Mouse (Mus musculus): ENCODE measurements around the gene Ubr4. TPM values are rescaled to one million over a fixed set of nuclear protein-coding genes. Genes with fewer than 3 reads are reported as not detected.

The Ubr4 gene
- polyA plus RNA-seq, 1 experiment from 2014 or later: 86.6 TPM

DNA sequence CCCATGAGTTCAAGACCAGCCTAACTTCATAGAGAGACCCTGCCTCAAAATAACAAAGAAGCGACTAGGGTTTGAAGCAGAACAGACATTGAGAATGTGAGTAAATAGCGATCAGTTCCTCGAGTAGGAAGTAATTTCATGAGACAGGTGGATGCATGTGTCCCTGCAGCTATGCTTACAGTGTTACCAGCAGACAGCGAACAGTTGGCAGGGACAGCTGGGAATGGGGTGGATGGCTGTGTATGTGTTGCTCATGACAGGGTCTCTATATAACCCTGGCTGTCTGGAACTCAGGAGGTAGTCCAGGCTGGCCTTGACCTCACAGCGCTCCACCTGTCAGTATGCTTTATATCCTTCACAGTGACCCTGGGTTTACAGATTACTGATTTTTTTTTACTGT is 15.6 kb downstream of the Ubr4 start:
- no peak for ATAC-seq (ENCODE audit: insufficient number of reproducible peaks, insufficient read depth, low FRiP score, low read depth)
- H3K27ac ChIP-seq (ENCODE audit: low read length): no peak overlapping the region
- 94% methylated on average over 5 of the region's 5 CpGs for WGBS
- H3K9me3 ChIP-seq (ENCODE audit: control insufficient read depth, low read depth, low read length): no peaks in the 10 kb centered on the region
- H3K4me1 ChIP-seq (ENCODE audit: control insufficient read depth, insufficient read depth, low read length): no peaks in the 10 kb centered on the region
- H3K4me2 ChIP-seq (replicated peaks; ENCODE audit: low read depth, low read length): no peak overlapping the region
- H3K27me3 ChIP-seq (ENCODE audit: control insufficient read depth, insufficient read depth, low read length): no peaks in the 10 kb centered on the region
- no peak overlapping the region for H3K4me3 ChIP-seq (ENCODE audit: low read depth, low read length)
- peaks cover 85% of the 10 kb centered on the region for H3K36me3 ChIP-seq (ENCODE audit: control insufficient read depth, insufficient read depth, low read length)
- H3K9ac ChIP-seq (replicated peaks; ENCODE audit: low read depth, low read length): no peak overlapping the region

DNA sequence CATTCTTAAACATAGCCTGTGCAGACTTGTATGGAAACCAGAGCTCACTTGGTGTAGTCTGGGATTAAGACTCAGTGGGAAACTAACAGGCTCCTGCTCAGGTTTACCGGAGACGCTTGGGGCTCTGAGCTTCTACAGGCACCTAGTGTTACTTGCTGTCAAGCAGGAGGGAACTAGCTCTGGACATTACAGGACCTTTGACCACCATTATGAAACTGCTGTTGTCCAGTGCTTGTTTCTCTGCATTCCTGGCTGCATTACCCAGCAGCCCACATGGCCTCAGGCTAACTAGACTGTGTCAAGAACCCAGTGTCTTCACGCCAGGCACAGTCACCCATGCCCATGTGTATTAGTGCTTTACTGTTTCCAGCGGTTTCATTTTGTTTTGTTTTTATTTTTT is 20.7 kb downstream of the Ubr4 start:
- 93% methylated on average over 4 of the region's 4 CpGs for WGBS
- no peaks in the 10 kb centered on the region for H3K27me3 ChIP-seq (ENCODE audit: control insufficient read depth, insufficient read depth, low read length)
- no peak for ATAC-seq (ENCODE audit: insufficient number of reproducible peaks, insufficient read depth, low FRiP score, low read depth)
- no peak overlapping the region for H3K4me2 ChIP-seq (replicated peaks; ENCODE audit: low read depth, low read length)
- no peak overlapping the region for H3K9ac ChIP-seq (replicated peaks; ENCODE audit: low read depth, low read length)
- H3K4me3 ChIP-seq (ENCODE audit: low read depth, low read length): no peak overlapping the region
- H3K4me1 ChIP-seq (ENCODE audit: control insufficient read depth, insufficient read depth, low read length): no peaks in the 10 kb centered on the region
- no peaks in the 10 kb centered on the region for H3K9me3 ChIP-seq (ENCODE audit: control insufficient read depth, low read depth, low read length)
- H3K27ac ChIP-seq (ENCODE audit: low read length): no peak overlapping the region
- peaks cover 77% of the 10 kb centered on the region for H3K36me3 ChIP-seq (ENCODE audit: control insufficient read depth, insufficient read depth, low read length)

DNA sequence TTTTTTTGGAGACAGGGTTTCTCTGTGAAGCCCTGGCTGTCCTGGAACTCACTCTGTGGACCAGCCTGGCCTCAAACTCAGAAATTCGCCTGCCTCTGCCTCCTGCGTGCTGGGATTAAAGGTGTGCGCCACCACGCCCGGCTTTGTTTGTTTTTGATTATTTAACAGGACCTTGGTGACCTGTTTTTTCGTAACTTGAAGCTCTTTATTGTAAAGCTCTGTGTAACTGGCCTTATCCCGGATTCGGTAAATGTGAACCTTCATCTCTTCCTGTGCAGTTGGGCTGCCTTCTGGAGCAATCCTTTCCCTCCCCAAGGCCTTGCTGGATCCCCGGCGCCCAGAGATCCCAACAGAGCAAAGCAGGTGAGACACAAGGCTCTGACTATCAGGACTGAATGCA is 21.1 kb downstream of the Ubr4 start:
- H3K9ac ChIP-seq (replicated peaks; ENCODE audit: low read depth, low read length): no peak overlapping the region
- WGBS: 85% methylated on average over 10 of the region's 10 CpGs
- ATAC-seq (ENCODE audit: insufficient number of reproducible peaks, insufficient read depth, low FRiP score, low read depth): no peak

DNA sequence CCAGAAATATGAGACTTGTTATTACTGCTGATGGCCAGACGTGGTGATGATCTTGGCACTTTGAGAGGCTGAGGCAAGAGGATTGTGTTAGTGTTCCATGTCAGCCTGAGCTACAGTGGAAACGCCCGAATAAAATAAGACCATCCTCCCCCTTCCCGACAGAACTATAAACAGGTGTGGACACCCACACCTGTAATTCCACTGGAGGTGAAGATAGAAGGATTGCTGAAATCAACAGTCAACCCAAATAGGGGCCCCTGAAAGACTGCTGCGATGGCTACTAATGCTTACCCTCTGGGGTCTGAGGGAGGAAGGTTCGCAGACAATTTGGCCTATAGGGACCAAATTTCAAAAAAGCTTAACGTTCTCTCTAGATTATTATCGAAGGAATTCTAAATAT is 27.3 kb downstream of the Ubr4 start:
- Histone ChIP-seq H3K9me3 (ENCODE audit: control insufficient read depth, low read depth, low read length) (no peaks in the 10 kb centered on the region), H3K4me3 (ENCODE audit: low read depth, low read length) (peak overlapping the region; percentile 87), H3K4me1 (ENCODE audit: control insufficient read depth, insufficient read depth, low read length) (peaks cover 11% of the 10 kb centered on the region; the same call in 1 of the 2 replicates), H3K27ac (ENCODE audit: low read length) (peak overlapping the region; percentile 70; the same call in 1 of the 2 replicates), H3K9ac (replicated peaks; ENCODE audit: low read depth, low read length) (peak overlapping the region; percentile 56), H3K27me3 (ENCODE audit: control insufficient read depth, insufficient read depth, low read length) (no peaks in the 10 kb centered on the region), H3K36me3 (ENCODE audit: control insufficient read depth, insufficient read depth, low read length) (peaks cover 20% of the 10 kb centered on the region), H3K4me2 (replicated peaks; ENCODE audit: low read depth, low read length) (peak overlapping the region; percentile 83)
- ATAC-seq (ENCODE audit: insufficient number of reproducible peaks, insufficient read depth, low FRiP score, low read depth): no peak
- WGBS: 13% methylated on average over 8 of the region's 8 CpGs

More for the DNA sequence above, 21.1 kb downstream of the Ubr4 start:
- H3K27me3 ChIP-seq (ENCODE audit: control insufficient read depth, insufficient read depth, low read length): no peaks in the 10 kb centered on the region
- H3K4me3 ChIP-seq (ENCODE audit: low read depth, low read length): no peak overlapping the region
- H3K4me2 ChIP-seq (replicated peaks; ENCODE audit: low read depth, low read length): no peak overlapping the region
- H3K4me1 ChIP-seq (ENCODE audit: control insufficient read depth, insufficient read depth, low read length): no peaks in the 10 kb centered on the region
- no peak overlapping the region for H3K27ac ChIP-seq (ENCODE audit: low read length)
- no peaks in the 10 kb centered on the region for H3K9me3 ChIP-seq (ENCODE audit: control insufficient read depth, low read depth, low read length)
- H3K36me3 ChIP-seq (ENCODE audit: control insufficient read depth, insufficient read depth, low read length): peaks cover 74% of the 10 kb centered on the region

DNA sequence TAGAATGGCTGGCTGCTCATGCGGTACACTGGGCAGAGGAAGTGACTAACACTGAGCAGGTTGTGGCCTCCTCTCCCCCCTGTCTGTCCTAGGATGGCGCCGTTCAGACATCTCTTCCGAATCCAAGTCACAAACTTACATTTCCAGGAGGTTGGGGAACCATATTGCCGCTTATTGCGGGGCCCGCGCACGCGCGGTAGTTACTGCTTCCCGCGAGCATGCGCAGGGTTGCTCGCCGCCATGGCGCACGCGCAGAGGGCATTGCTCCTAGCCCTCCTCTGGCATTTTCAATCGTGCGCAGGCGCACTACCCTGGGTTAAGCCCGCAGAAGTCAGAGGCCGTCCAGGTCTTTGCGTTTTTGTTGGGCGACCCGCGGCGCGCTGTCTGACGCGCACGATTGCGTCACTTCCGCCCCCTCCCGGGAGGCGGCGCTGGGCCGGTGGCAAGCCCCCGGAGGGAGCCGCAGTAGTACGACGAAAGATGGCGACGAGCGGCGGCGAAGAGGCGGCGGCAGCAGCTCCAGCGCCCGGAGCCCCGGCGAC is 27.9 kb downstream of the Ubr4 start:
- ATAC-seq (ENCODE audit: insufficient number of reproducible peaks, insufficient read depth, low FRiP score, low read depth): peak; percentile 98
- H3K36me3 ChIP-seq (ENCODE audit: control insufficient read depth, insufficient read depth, low read length): peaks cover 14% of the 10 kb centered on the region
- peak overlapping the region; percentile 83 for H3K4me2 ChIP-seq (replicated peaks; ENCODE audit: low read depth, low read length)
- H3K4me3 ChIP-seq (ENCODE audit: low read depth, low read length): peak overlapping the region; percentile 87
- peak overlapping the region; percentile 83 for H3K9ac ChIP-seq (replicated peaks; ENCODE audit: low read depth, low read length)
- peaks cover 11% of the 10 kb centered on the region; the same call in 1 of the 2 replicates for H3K4me1 ChIP-seq (ENCODE audit: control insufficient read depth, insufficient read depth, low read length)
- H3K27me3 ChIP-seq (ENCODE audit: control insufficient read depth, insufficient read depth, low read length): no peaks in the 10 kb centered on the region
- peak overlapping the region; percentile 70; the same call in 1 of the 2 replicates for H3K27ac ChIP-seq (ENCODE audit: low read length)
- H3K9me3 ChIP-seq (ENCODE audit: control insufficient read depth, low read depth, low read length): no peaks in the 10 kb centered on the region
- under 1% methylated on average over 54 of the region's 54 CpGs for WGBS

DNA sequence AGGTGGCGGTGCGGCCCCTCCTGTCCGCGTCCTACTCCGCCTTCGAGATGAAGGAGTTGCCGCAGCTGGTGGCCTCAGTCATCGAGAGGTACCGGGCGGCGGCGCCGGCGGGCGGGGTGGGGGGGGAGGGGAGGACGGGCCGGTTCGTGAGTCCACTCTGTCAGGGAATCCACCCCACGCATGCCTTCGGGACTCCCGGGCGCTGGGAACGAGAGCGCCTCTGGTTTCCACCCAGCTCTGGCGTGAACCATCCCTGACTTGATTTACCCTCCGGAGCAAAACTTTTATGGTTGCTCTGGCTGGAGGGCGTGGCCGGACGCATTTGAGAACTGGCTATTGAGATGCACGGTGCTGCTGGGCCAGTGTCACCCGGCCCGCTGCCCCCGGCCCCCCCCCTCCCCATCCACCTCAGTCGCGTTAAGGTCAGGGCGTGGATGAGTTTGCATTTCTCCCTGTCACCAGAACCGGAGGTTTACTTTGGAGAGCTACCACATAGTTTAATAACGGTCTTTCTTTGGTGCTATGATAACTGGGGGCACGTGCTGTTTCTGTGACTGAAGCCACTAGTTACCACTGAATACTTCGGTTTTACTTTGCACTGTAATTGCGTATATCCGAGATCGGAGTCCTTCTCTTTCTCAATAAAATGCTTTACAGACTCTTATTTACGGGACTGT is 28.5 kb downstream of the Ubr4 start:
- Histone ChIP-seq H3K4me3 (ENCODE audit: low read depth, low read length) (peak overlapping the region; percentile 87), H3K27me3 (ENCODE audit: control insufficient read depth, insufficient read depth, low read length) (no peaks in the 10 kb centered on the region), H3K4me2 (replicated peaks; ENCODE audit: low read depth, low read length) (peak overlapping the region; percentile 88), H3K9ac (replicated peaks; ENCODE audit: low read depth, low read length) (peak overlapping the region; percentile 83), H3K27ac (ENCODE audit: low read length) (peak overlapping the region; percentile 34; the same call in 1 of the 2 replicates), H3K36me3 (ENCODE audit: control insufficient read depth, insufficient read depth, low read length) (peaks cover 8% of the 10 kb centered on the region), H3K9me3 (ENCODE audit: control insufficient read depth, low read depth, low read length) (no peaks in the 10 kb centered on the region), H3K4me1 (ENCODE audit: control insufficient read depth, insufficient read depth, low read length) (peaks cover 16% of the 10 kb centered on the region)
- WGBS: 2% methylated on average over 43 of the region's 44 CpGs
- peak; percentile 50 for ATAC-seq (ENCODE audit: insufficient number of reproducible peaks, insufficient read depth, low FRiP score, low read depth)

DNA sequence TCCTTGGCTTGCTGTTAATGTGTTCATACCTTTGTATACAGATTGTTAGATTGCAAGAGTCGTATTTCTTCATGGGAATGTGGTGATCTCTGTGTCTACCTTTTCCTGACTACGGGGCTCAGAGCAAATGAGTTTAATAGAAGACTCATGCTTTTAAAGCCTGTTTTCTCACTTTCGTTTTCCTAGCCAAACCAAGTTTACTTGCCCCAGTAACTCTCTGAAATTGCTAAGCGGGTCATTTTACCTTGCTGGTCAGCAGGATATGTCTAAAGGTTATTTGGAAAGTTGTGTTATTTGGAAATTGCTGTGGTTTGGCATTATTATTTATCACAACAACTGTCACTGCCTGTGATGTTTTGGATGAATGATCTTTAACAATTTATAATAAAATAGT is 29.0 kb downstream of the Ubr4 start:
- WGBS: 38% methylated on average over 4 of the region's 4 CpGs
- Histone ChIP-seq H3K4me1 (ENCODE audit: control insufficient read depth, insufficient read depth, low read length) (peaks cover 20% of the 10 kb centered on the region), H3K27ac (ENCODE audit: low read length) (no peak overlapping the region), H3K27me3 (ENCODE audit: control insufficient read depth, insufficient read depth, low read length) (no peaks in the 10 kb centered on the region), H3K4me2 (replicated peaks; ENCODE audit: low read depth, low read length) (peak overlapping the region; percentile 88), H3K9ac (replicated peaks; ENCODE audit: low read depth, low read length) (peak overlapping the region; percentile 83), H3K9me3 (ENCODE audit: control insufficient read depth, low read depth, low read length) (no peaks in the 10 kb centered on the region), H3K4me3 (ENCODE audit: low read depth, low read length) (peak overlapping the region; percentile 87), H3K36me3 (ENCODE audit: control insufficient read depth, insufficient read depth, low read length) (peaks cover 5% of the 10 kb centered on the region)
- ATAC-seq (ENCODE audit: insufficient number of reproducible peaks, insufficient read depth, low FRiP score, low read depth): no peak

DNA sequence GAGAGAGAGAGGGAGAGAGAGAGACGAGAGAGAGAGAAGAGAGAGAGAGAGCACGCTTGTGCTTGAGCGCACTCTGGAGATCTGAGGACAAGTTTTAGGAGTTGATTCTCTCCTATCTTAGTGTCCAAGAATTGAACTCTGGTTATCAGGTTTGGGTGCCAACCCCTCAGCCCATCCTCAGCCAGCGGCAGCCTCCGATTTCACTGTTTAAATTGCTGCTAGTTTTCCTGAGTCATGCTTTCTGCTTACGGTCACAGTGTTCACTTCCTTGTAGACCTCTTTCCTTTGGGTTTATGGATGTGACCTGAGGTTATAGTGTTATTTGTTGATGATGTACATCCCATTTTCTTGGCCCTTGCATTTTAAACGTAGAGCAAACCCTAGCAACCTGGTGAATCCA is 29.8 kb downstream of the Ubr4 start:
- 70% methylated on average over 7 of the region's 7 CpGs for WGBS
- no peak overlapping the region for H3K9ac ChIP-seq (replicated peaks; ENCODE audit: low read depth, low read length)
- ATAC-seq (ENCODE audit: insufficient number of reproducible peaks, insufficient read depth, low FRiP score, low read depth): no peak

More for the DNA sequence above, 29.8 kb downstream of the Ubr4 start:
- Histone ChIP-seq H3K27ac (ENCODE audit: low read length) (no peak overlapping the region), H3K4me1 (ENCODE audit: control insufficient read depth, insufficient read depth, low read length) (peaks cover 22% of the 10 kb centered on the region), H3K36me3 (ENCODE audit: control insufficient read depth, insufficient read depth, low read length) (peaks cover 5% of the 10 kb centered on the region), H3K27me3 (ENCODE audit: control insufficient read depth, insufficient read depth, low read length) (no peaks in the 10 kb centered on the region), H3K9me3 (ENCODE audit: control insufficient read depth, low read depth, low read length) (no peaks in the 10 kb centered on the region), H3K4me3 (ENCODE audit: low read depth, low read length) (no peak overlapping the region), H3K4me2 (replicated peaks; ENCODE audit: low read depth, low read length) (no peak overlapping the region)

Measured in stomach, embryonic 14.5 days (tissue).